Mouse (Mus musculus): ENCODE measurements around the gene Casc4. TPM values are rescaled to one million over a fixed set of nuclear protein-coding genes. Genes with fewer than 3 reads are reported as not detected.

The Casc4 gene
- polyA plus RNA-seq, 1 experiment from 2014 or later, result 21.7 TPM

- H3K4me3 ChIP-seq (ENCODE audit: low read depth, low read length), result peak overlapping the region; percentile 95
- peak overlapping the region; percentile 84 for H3K4me2 ChIP-seq (ENCODE audit: low read depth, severe bottlenecking)
- no peaks in the 10 kb centered on the region for H3K9me3 ChIP-seq (ENCODE audit: control insufficient read depth, low read length)
- ATAC-seq (ENCODE audit: insufficient number of reproducible peaks, low FRiP score, low TSS enrichment, low read depth) (no peak), DNase-seq (ENCODE audit: low spot score) (peak; percentile 25)
- H3K9ac ChIP-seq (ENCODE audit: low read length), result peak overlapping the region; percentile 94
- peak overlapping the region; percentile 94 for H3K27ac ChIP-seq (replicated peaks; ENCODE audit: low read depth, low read length)
- H3K36me3 ChIP-seq (ENCODE audit: control insufficient read depth, insufficient read depth, low read length), result no peaks in the 10 kb centered on the region; the same call in 1 of the 2 replicates
- peaks cover 5% of the 10 kb centered on the region; the same call in 1 of the 2 replicates for H3K4me1 ChIP-seq (ENCODE audit: control insufficient read depth, insufficient read depth, low read length)
- H3K27me3 ChIP-seq (ENCODE audit: control insufficient read depth, insufficient read depth, low read length), result no peaks in the 10 kb centered on the region
- WGBS, result 23% methylated on average over 10 of the region's 10 CpGs
Measured at GRCm38 (mm10) chr2:121954971-121955656, 88.3 kb downstream of the Casc4 start.

- H3K9me3 ChIP-seq (ENCODE audit: control insufficient read depth, low read length), result no peaks in the 10 kb centered on the region
- peak; percentile 97 for DNase-seq (ENCODE audit: low spot score)
- H3K9ac ChIP-seq (ENCODE audit: low read length), result peak within 1 kb of the TSS; percentile 94
- peak within 1 kb of the TSS; percentile 84 for H3K4me2 ChIP-seq (ENCODE audit: low read depth, severe bottlenecking)
- H3K27me3 ChIP-seq (ENCODE audit: control insufficient read depth, insufficient read depth, low read length), result no peaks in the 10 kb centered on the region
- no peaks in the 10 kb centered on the region; the same call in 1 of the 2 replicates for H3K36me3 ChIP-seq (ENCODE audit: control insufficient read depth, insufficient read depth, low read length)
- H3K27ac ChIP-seq (replicated peaks; ENCODE audit: low read depth, low read length), result peak within 1 kb of the TSS; percentile 94
- H3K4me3 ChIP-seq (ENCODE audit: low read depth, low read length), result peak within 1 kb of the TSS; percentile 95
- peaks cover 5% of the 10 kb centered on the region; the same call in 1 of the 2 replicates for H3K4me1 ChIP-seq (ENCODE audit: control insufficient read depth, insufficient read depth, low read length)
- under 1% methylated on average over 47 of the region's 48 CpGs for WGBS
- ATAC-seq (ENCODE audit: insufficient number of reproducible peaks, low FRiP score, low TSS enrichment, low read depth), result peak; percentile 96
Measured at GRCm38 (mm10) chr2:121955765-121956223, 89.0 kb downstream of the Casc4 start, which contains the start of the genes Ctdspl2 and Mageb3. TSS of gene Ctdspl2 (plus strand) at chr2:121956001. TSS of gene Mageb3 (minus strand) at chr2:121956092.

- under 1% methylated on average over 47 of the region's 47 CpGs for WGBS
- ATAC-seq (ENCODE audit: insufficient number of reproducible peaks, low FRiP score, low TSS enrichment, low read depth), result peak; percentile 95
- Histone ChIP-seq H3K4me3 (ENCODE audit: low read depth, low read length) (peak overlapping the region; percentile 95), H3K27ac (replicated peaks; ENCODE audit: low read depth, low read length) (peak overlapping the region; percentile 94), H3K4me2 (ENCODE audit: low read depth, severe bottlenecking) (peak overlapping the region; percentile 84), H3K27me3 (ENCODE audit: control insufficient read depth, insufficient read depth, low read length) (no peaks in the 10 kb centered on the region), H3K36me3 (ENCODE audit: control insufficient read depth, insufficient read depth, low read length) (no peaks in the 10 kb centered on the region; the same call in 1 of the 2 replicates), H3K9me3 (ENCODE audit: control insufficient read depth, low read length) (no peaks in the 10 kb centered on the region), H3K4me1 (ENCODE audit: control insufficient read depth, insufficient read depth, low read length) (peaks cover 5% of the 10 kb centered on the region; the same call in 1 of the 2 replicates), H3K9ac (ENCODE audit: low read length) (peak overlapping the region; percentile 94)
- peak; percentile 97 for DNase-seq (ENCODE audit: low spot score)
Measured at GRCm38 (mm10) chr2:121956224-121957018, 89.7 kb downstream of the Casc4 start.

GRCm38 (mm10) chr2:121957216-121957792, 90.5 kb downstream of the Casc4 start:
- no peaks in the 10 kb centered on the region for H3K9me3 ChIP-seq (ENCODE audit: control insufficient read depth, low read length)
- H3K4me3 ChIP-seq (ENCODE audit: low read depth, low read length), result peak overlapping the region; percentile 95
- H3K4me2 ChIP-seq (ENCODE audit: low read depth, severe bottlenecking), result peak overlapping the region; percentile 84
- H3K4me1 ChIP-seq (ENCODE audit: control insufficient read depth, insufficient read depth, low read length), result peaks cover 5% of the 10 kb centered on the region; the same call in 1 of the 2 replicates
- DNase-seq (ENCODE audit: low spot score), result no peak
- H3K36me3 ChIP-seq (ENCODE audit: control insufficient read depth, insufficient read depth, low read length), result peaks cover 2% of the 10 kb centered on the region; the same call in 1 of the 2 replicates
- H3K9ac ChIP-seq (ENCODE audit: low read length), result peak overlapping the region; percentile 94
- no peak overlapping the region for H3K27ac ChIP-seq (replicated peaks; ENCODE audit: low read depth, low read length)
- no peak for ATAC-seq (ENCODE audit: insufficient number of reproducible peaks, low FRiP score, low TSS enrichment, low read depth)
- no peaks in the 10 kb centered on the region for H3K27me3 ChIP-seq (ENCODE audit: control insufficient read depth, insufficient read depth, low read length)
- 14% methylated on average over 8 of the region's 8 CpGs for WGBS

Other genes with a start within 250 kb of the Casc4 start
- 2.8 and 2.9 TPM in 2 replicates for gene Frmd5, start 59.9 kb upstream of the Casc4 start, polyA plus RNA-seq (2014; fragmentation: Nextera tagmentation; extraction: Ambion mirVana)
- 63.1 and 68.8 TPM in 2 replicates for gene Ctdspl2, start 89.0 kb downstream of the Casc4 start, polyA plus RNA-seq (2014; fragmentation: Nextera tagmentation; extraction: Ambion mirVana)
- 0.21 and 0.35 TPM in 2 replicates for gene Mageb3, start 89.1 kb downstream of the Casc4 start, polyA plus RNA-seq (2014; fragmentation: Nextera tagmentation; extraction: Ambion mirVana)
- 15.1 and 15.4 TPM in 2 replicates for gene Eif3j1, start 161.6 kb downstream of the Casc4 start, polyA plus RNA-seq (2014; fragmentation: Nextera tagmentation; extraction: Ambion mirVana)